Mouse (Mus musculus) B cell, adult 2 months (primary cell): ENCODE results near the gene Gm21173.
"Not testable (repeated sequence)": the region's sequence is repeated elsewhere in the genome, so short reads cannot be mapped to it uniquely, and the experiment has no call there.

Source experiments
- DNase-seq, 2 experiments: peaks; one replicate each; pipeline ENCODE4 v3.0.0; 2022

The Gm21173 gene

DNA sequence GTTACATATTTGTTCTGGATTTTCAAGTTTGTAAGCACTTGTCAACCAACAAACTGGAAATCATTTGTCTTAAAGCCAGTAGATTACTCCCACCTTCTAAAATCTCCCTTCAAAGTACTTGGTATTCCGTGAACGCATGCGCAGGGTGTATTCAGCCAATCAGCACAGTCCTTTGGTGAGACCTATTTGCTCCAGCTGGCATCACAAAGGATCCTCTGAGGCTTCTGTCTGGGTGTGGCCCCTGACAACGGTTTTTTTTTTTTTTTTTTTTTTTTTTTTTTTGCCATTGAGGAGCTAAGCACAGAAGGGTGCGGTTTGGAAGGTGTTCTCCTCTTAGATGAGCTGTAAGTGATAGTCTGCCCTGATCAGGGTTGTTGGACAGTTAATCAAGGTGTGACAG lies at the start of gene Gm21173:
Gm21173 (plus strand) TSS at position 301 of the 400 bp plus-strand sequence.
- not testable (repeated sequence) for DNase-seq
